Mouse (Mus musculus) forebrain, embryonic 11.5 days (tissue): Measurements from ENCODE around the gene Efr3b. TPM values are rescaled to one million over a fixed set of nuclear protein-coding genes. Genes with fewer than 3 reads are reported as not detected.
A peak's percentile ranks its signal among the peaks of the same experiment; 100 is the strongest.

Source experiments
- ATAC-seq: fragments of 200-750 bp; cut with Nextera tagmentation; replicated peaks from 2 replicates; pipeline ENCODE4 v1.8.0; 2017; ENCODE audit warnings: moderate TSS enrichment; ENCODE audit not compliant: low FRiP score
- DNase-seq: peaks from one replicate; pipeline ENCODE4 v3.0.0-alpha.2; 2017; ENCODE audit warnings: low spot score
- H3K27ac ChIP-seq: fragments of 300-500 bp; sonication (generic); 2 replicates; pipeline ENCODE4 v1.5.1; 2014; ENCODE audit warnings: low read depth, low read length
- H3K27me3 ChIP-seq: fragments of 300-500 bp; sonication (generic); 2 replicates; pipeline ENCODE4 v1.6.1; 2014; ENCODE audit warnings: mild to moderate bottlenecking, low read length, mixed read lengths; ENCODE audit not compliant: control insufficient read depth, insufficient read depth
- H3K36me3 ChIP-seq: fragments of 300-500 bp; sonication (generic); 2 replicates; pipeline ENCODE4 v1.6.1; 2014; ENCODE audit warnings: mild to moderate bottlenecking, low read length, moderate library complexity, mixed read lengths; ENCODE audit not compliant: control insufficient read depth, insufficient read depth
- H3K4me1 ChIP-seq: fragments of 300-500 bp; sonication (generic); replicated peaks from 2 replicates; pipeline ENCODE4 v1.6.1; 2014; ENCODE audit warnings: low read length, mixed read lengths; ENCODE audit not compliant: control insufficient read depth, insufficient read depth
- H3K4me2 ChIP-seq: fragments of 300-500 bp; sonication (generic); 2 replicates; pipeline ENCODE4 v1.6.1; 2014; ENCODE audit warnings: low read depth, mild to moderate bottlenecking, low read length, moderate library complexity, mixed read lengths; ENCODE audit not compliant: severe bottlenecking
- H3K4me3 ChIP-seq: fragments of 300-500 bp; sonication (generic); 2 replicates; pipeline ENCODE4 v1.5.1; 2014; ENCODE audit warnings: low read depth, low read length
- H3K9ac ChIP-seq: fragments of 300-500 bp; sonication (generic); 2 replicates; pipeline ENCODE4 v1.6.1; 2014; ENCODE audit warnings: low read length
- H3K9me3 ChIP-seq: fragments of 300-500 bp; sonication (generic); 2 replicates; pipeline ENCODE4 v1.6.1; 2016; ENCODE audit warnings: low read length, mixed read lengths; ENCODE audit not compliant: control insufficient read depth
- WGBS: fragments of 180-500 bp; shearing (Covaris S2); extraction: QIAGEN DNeasy Blood & Tissue Kit; methylation state at CpG from one replicate; pipeline ENCODE4 v1.1.7; 2014; 5-methylcytosine and 5-hydroxymethylcytosine counted together
- polyA plus RNA-seq: library from polyadenylated mRNA; unstranded; fragments of >200 nt; fragmentation: Nextera tagmentation; extraction: Ambion mirVana; gene quantifications from 2 replicates; pipeline ENCODE4 v1.2.1, GENCODE M21; 2014

The Efr3b gene
- polyA plus RNA-seq, 1 experiment from 2014 or later: 14.4 TPM

- H3K4me1 ChIP-seq: no peaks in the 10 kb centered on the region
- no peak overlapping the region for H3K4me2 ChIP-seq
- ATAC-seq (no peak), DNase-seq (no peak)
- H3K27ac ChIP-seq: no peak overlapping the region
- H3K9me3 ChIP-seq: no peaks in the 10 kb centered on the region
- H3K36me3 ChIP-seq: no peaks in the 10 kb centered on the region
- no peak overlapping the region for H3K4me3 ChIP-seq
- H3K9ac ChIP-seq: no peak overlapping the region
- WGBS: 85% methylated on average over 3 of the region's 3 CpGs
- no peaks in the 10 kb centered on the region for H3K27me3 ChIP-seq
Measured at GRCm38 (mm10) chr12:3928841-3929240, 109.9 kb downstream of the Efr3b start.

- Histone ChIP-seq H3K27me3 (no peaks in the 10 kb centered on the region), H3K4me1 (0 out of 2 replicates have a peak, but pooled peaks cover 2% of the 10 kb centered on the region), H3K4me2 (no peak overlapping the region), H3K27ac (no peak overlapping the region), H3K36me3 (no peaks in the 10 kb centered on the region), H3K9ac (no peak overlapping the region), H3K4me3 (no peak overlapping the region), H3K9me3 (no peaks in the 10 kb centered on the region)
- ATAC-seq (no peak), DNase-seq (peak; percentile 76)
- 4% methylated on average over 1 of the region's 1 CpGs for WGBS
Measured at GRCm38 (mm10) chr12:3926127-3926526, 112.6 kb downstream of the Efr3b start.

- H3K4me1 ChIP-seq: peaks cover 7% of the 10 kb centered on the region; the same call in 1 of the 2 replicates
- DNase-seq: no peak
Measured at GRCm38 (mm10) chr12:3919423-3919822, 119.3 kb downstream of the Efr3b start.

GRCm38 (mm10) chr12:3918577-3918976 lies 120.1 kb downstream of the Efr3b start:
- no peaks in the 10 kb centered on the region for H3K27me3 ChIP-seq
- DNase-seq (no peak), ATAC-seq (no peak)
- no peak overlapping the region for H3K4me3 ChIP-seq
- no peak overlapping the region for H3K4me2 ChIP-seq
- H3K4me1 ChIP-seq: peaks cover 7% of the 10 kb centered on the region; the same call in 1 of the 2 replicates
- H3K9me3 ChIP-seq: no peaks in the 10 kb centered on the region
- no peak overlapping the region for H3K9ac ChIP-seq
- no peak overlapping the region for H3K27ac ChIP-seq
- no peaks in the 10 kb centered on the region for H3K36me3 ChIP-seq
- WGBS: 83% methylated on average over 3 of the region's 3 CpGs

More at GRCm38 (mm10) chr12:3919423-3919822, 119.3 kb downstream of the Efr3b start:
- Histone ChIP-seq H3K27ac (no peak overlapping the region), H3K4me2 (no peak overlapping the region), H3K27me3 (no peaks in the 10 kb centered on the region), H3K9ac (no peak overlapping the region), H3K4me3 (no peak overlapping the region), H3K9me3 (no peaks in the 10 kb centered on the region), H3K36me3 (no peaks in the 10 kb centered on the region)
- whole genome bisulfite sequencing: 86% methylated on average over 3 of the region's 3 CpGs
- no peak for ATAC-seq

- Histone ChIP-seq H3K36me3 (no peaks in the 10 kb centered on the region), H3K9ac (no peak overlapping the region), H3K27me3 (no peaks in the 10 kb centered on the region), H3K27ac (no peak overlapping the region), H3K4me3 (no peak overlapping the region), H3K4me1 (peaks cover 7% of the 10 kb centered on the region; the same call in 1 of the 2 replicates), H3K4me2 (no peak overlapping the region), H3K9me3 (no peaks in the 10 kb centered on the region)
- WGBS: 26% methylated on average over 14 of the region's 14 CpGs
- DNase-seq (no peak), ATAC-seq (peak; percentile 44; the same call in 1 of the 2 replicates)
Measured at GRCm38 (mm10) chr12:3917668-3918341, 120.9 kb downstream of the Efr3b start.

GRCm38 (mm10) chr12:3915852-3916251 lies 122.9 kb downstream of the Efr3b start:
- Histone ChIP-seq H3K4me1 (peaks cover 4% of the 10 kb centered on the region; the same call in 1 of the 2 replicates), H3K9ac (no peak overlapping the region), H3K9me3 (no peaks in the 10 kb centered on the region), H3K27ac (no peak overlapping the region), H3K27me3 (no peaks in the 10 kb centered on the region), H3K36me3 (no peaks in the 10 kb centered on the region), H3K4me3 (no peak overlapping the region), H3K4me2 (no peak overlapping the region)
- DNase-seq (no peak), ATAC-seq (no peak)
- WGBS: 90% methylated on average over 3 of the region's 3 CpGs

Other genes with a start within 250 kb of the Efr3b start
- gene Dnmt3a, start 232.9 kb downstream of the Efr3b start, polyA plus RNA-seq: 102 and 104 TPM in 2 replicates
- 6.4 and 7.0 TPM in 2 replicates for gene Pomc, start 84.0 kb downstream of the Efr3b start, polyA plus RNA-seq
- 12.9 and 14.9 TPM in 2 replicates for gene Dnajc27, start 43.7 kb upstream of the Efr3b start, polyA plus RNA-seq
- 5.1 and 6.1 TPM in 2 replicates for gene Adcy3, start 94.2 kb upstream of the Efr3b start, polyA plus RNA-seq
- 6.0 and 6.5 TPM in 2 replicates for gene Ptrhd1, start 195.1 kb upstream of the Efr3b start, polyA plus RNA-seq
- gene Cenpo, start 195.4 kb upstream of the Efr3b start, polyA plus RNA-seq: 21.0 and 24.8 TPM in 2 replicates